Mouse (Mus musculus) central nervous system, embryonic 14 days (tissue): ENCODE measurements around the gene Hnrnpab. TPM values are rescaled to one million over a fixed set of nuclear protein-coding genes. Genes with fewer than 3 reads are reported as not detected.

ENCODE experiments used
- polyA plus RNA-seq: library from polyadenylated mRNA; depleted of rRNA; stranded (reverse); fragments of >200 nt; gene quantifications from 2 replicates; pipeline ENCODE4 v1.2.3, GENCODE M21; 2012; rRNA removed

The Hnrnpab gene
- 603 and 753 TPM in 2 replicates for polyA plus RNA-seq

DNA sequence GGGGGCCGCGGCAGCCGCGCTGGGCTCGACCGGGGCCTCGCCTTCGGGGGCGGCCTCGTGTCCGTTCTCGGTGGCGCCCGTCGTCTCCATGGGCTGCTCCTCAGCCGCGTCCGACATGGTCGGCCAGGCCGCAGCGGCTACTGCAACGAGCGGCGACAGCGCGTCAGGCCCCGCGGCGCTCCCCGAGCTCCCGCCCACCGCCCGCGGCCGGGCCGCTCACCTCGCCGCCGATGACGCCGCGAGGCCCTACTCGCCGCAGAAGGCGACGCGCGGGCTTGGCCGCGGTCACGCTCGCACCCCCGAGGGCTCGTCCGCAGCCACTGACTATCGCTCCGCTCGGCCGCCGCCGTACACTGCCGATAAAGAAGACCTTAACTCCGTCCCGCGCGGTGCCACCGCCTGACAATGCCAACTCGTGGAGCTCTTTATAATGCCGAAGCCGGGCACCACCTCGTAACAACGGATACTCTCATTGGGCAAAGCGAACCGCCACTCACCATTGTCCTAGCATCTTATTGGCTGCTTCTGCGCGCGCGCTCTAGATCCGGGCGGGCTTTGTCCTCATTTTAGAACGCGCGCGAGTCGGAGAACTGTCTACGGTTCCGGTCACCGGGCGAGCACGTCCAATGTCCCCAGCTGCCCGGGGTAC lies at the start of gene Hnrnpab:
TSS of gene Hnrnpab (minus strand) at position 401 of the 649 bp plus-strand sequence.

DNA sequence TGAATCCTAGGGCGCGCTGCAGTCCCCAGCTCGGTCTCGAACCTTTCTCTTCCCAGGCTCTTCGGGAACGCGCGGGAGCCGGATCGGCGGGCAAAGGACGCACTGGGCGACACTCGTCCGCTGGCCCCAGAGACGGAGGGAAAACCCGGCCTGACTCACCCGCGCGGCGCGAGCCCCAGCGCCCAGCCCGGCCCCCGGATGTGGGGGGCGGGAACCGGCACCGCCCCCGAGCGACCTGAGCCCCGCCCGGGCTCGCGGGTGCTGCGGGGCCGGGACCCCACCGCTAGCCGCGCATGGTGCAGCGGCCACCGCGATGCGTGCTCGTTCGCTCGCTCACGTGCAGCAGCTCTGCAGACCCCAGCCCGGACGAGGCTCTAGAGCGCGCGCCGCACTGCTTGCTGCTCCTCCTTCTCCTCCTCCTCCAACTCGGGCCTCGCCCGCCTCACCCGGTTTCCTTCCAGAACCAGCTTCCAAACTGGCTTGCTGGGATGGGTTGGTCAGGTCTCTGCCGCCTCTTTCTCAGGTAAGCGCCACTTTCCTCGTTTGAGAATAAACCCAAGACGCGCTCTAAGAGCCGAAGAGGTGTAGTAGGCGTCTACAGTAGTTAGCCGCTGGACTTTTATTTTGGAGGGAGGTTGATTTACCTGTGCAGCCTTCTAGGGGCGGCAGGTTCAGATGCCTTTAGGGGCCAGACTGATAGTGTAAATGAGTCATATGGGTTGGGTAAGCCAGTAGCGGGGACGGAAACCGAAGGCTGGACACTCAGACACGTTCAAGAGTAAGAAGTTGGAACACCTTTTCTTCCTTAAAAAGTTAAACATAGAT lies 44.3 kb upstream of the Hnrnpab start, which contains the start of the genes N4bp3 and D930048N14Rik:
TSS of gene N4bp3 (minus strand) at position 152 of the 825 bp plus-strand sequence.
TSS of gene D930048N14Rik (plus strand) at position 264 of the 825 bp plus-strand sequence.

DNA sequence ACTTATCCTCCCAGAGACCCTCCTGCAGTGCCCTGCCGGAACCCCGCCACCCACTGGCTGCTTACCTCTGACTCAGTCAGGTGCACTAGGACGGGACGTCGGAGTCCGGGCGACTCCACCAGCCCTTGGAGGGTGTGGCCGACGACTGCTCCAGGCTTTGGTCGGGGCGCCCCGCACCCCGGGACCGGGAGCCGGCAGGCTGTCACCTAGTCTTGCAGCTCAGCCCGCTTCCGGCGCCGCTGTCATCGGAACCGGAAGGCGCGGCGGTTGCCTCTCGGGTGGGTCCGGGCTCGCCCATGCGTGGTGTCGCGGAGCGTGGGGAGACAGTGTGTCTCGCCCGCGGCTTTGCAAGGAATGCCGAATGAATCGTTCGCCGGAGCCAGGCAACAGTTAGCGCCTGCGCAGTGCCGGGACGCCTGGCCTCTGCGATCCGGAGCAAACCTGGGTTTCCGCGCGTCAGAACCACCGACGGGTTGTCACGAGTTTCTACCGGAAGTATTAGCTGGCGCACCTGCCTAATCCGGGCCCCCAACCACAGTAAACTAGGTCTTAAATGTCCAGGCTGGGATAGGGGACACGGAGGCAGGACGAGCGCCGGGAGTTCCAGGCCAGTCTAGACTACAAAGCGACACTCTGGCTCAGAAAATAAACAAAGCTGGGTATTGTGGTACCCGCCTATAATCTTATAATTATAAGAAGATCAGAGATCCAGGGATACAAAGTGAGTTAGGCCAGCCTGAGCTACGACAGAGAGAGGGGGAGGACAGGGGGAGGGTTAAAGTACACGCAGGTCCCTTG lies 29.1 kb upstream of the Hnrnpab start, which contains the start of gene Rmnd5b:
TSS of gene Rmnd5b (minus strand) at position 372 of the 798 bp plus-strand sequence.

DNA sequence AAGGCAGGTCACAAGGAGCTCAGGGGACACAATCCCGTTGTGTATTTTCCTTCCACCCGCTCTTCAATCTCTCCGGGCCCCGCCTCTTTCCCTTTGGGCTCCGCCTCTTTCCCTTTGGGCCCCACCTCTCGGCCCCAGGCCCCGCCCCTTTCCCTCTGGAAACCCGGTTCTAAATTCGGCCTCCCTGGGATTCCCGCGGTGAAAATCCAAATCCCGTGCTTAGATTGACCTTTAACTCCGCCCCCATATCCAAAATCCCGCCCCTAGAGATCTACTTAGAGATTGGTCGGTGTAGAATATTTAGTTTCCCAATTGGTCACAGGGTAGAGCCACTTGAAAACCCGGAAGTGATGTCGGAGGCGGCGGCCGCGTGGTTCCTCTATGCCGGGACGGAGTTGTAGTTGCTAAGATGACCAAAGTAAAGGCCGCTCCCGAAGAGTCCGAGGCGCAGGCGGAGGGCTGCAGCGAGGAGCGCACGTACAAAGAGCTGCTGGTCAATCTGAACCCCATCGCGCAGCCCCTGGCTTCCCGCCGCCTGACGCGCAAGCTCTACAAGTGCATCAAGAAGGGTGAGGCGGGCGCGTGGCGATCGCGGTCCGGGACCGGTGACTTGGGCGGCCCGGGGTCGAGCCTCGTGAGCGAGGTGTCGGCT lies 12.9 kb upstream of the Hnrnpab start, which contains the start of gene Nhp2:
TSS of gene Nhp2 (plus strand) at position 327 of the 652 bp plus-strand sequence.

DNA sequence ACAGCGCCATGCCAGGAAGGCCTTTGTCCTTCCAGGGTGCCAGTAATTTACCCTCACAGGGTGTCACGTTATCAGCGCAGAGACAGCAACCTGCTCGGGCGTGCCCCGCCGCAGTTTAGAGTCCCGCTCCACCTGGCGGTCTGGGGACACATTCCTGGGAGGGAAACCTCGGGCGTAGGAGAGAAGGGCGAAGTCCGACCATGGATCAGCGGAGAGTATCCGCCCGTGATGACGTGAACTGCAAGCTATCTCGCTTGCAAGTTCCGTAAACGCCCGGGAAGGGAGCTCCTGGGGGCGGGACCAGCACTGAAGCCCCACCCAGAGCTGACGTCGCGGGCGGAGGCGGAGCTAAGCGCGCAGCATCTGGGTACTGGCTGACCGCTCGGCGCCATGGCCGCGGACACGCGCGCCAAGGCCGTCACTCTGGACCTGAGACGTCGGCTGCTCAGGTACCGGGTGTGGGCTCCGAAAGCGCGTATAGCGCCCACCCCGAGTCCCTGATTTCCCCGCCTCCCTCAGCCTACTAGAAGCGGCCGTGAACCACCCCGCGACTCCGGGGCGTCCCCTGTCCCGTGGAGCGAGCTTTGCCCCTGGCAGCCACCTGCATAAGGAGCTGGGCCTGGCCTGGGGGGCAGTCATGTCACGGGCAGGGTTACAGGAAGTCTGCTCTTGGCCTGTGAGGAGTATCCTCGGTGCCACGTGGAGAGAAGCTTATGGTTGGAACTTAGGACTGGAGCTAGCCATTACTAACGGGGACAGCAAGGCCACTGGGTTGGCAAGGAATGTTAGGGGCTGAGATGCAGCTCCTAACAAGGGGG lies 22.0 kb downstream of the Hnrnpab start, which contains the start of gene Phykpl:
TSS of gene Phykpl (plus strand) at position 327 of the 818 bp plus-strand sequence.

Other genes with a start within 250 kb of the Hnrnpab start
- gene Phykpl, start 22.1 kb downstream of the Hnrnpab start, polyA plus RNA-seq: 8.6 and 11.7 TPM in 2 replicates
- gene Nhp2, start 12.9 kb upstream of the Hnrnpab start, polyA plus RNA-seq: 84.3 and 84.6 TPM in 2 replicates
- gene Rmnd5b, start 29.0 kb upstream of the Hnrnpab start, polyA plus RNA-seq: 62.6 and 62.7 TPM in 2 replicates
- 7.2 and 10.8 TPM in 2 replicates for gene N4bp3, start 44.0 kb upstream of the Hnrnpab start, polyA plus RNA-seq
- 1.8 and 3.6 TPM in 2 replicates for gene D930048N14Rik, start 44.1 kb upstream of the Hnrnpab start, polyA plus RNA-seq
- 51.1 and 61.6 TPM in 2 replicates for gene 0610009B22Rik, start 82.0 kb upstream of the Hnrnpab start, polyA plus RNA-seq
- gene Sec24a, start 156.8 kb upstream of the Hnrnpab start, polyA plus RNA-seq: 9.8 and 11.6 TPM in 2 replicates
- 79.3 and 85.3 TPM in 2 replicates for gene Sar1b, start 156.8 kb upstream of the Hnrnpab start, polyA plus RNA-seq